Mouse (Mus musculus): ENCODE results near the gene Glb1l3.

- TF ChIP-seq CTCF (IDR thresholded peaks at IDR 0.05; ENCODE audit: extremely low read depth, insufficient read depth, insufficient read length, insufficient replicate concordance) (no peak), POLR2A (IDR thresholded peaks at IDR 0.05; ENCODE audit: low read depth, low read length) (no peak)
These were observed 56.4 kb downstream of the Glb1l3 start for GRCm38 (mm10) chr9:26804321-26804720.
